Mouse (Mus musculus): Measurements from ENCODE around the gene Mybbp1a.

GRCm38 (mm10) chr11:72393669-72394068 is 47.5 kb upstream of the Mybbp1a start:
- no peak for TF ChIP-seq CTCF (IDR thresholded peaks at IDR 0.05; ENCODE audit: borderline replicate concordance, insufficient read depth, low read length)
- no peak for TF ChIP-seq POLR2A (IDR thresholded peaks at IDR 0.05; ENCODE audit: low read depth, low read length)
